Mouse (Mus musculus): ENCODE measurements around the gene Ruvbl2. TPM values are rescaled to one million over a fixed set of nuclear protein-coding genes. Genes with fewer than 3 reads are reported as not detected.

Gene Ruvbl2
- polyA plus RNA-seq, 1 experiment from 2014 or later = 127 TPM

GRCm38 (mm10) chr7:45443526-45444420 is 5.9 kb upstream of the Ruvbl2 start:
- no peaks in the 10 kb centered on the region for H3K27me3 ChIP-seq (replicated peaks)
- H3K9ac ChIP-seq = no peak overlapping the region
- H3K4me2 ChIP-seq (replicated peaks) = no peak overlapping the region
- H3K4me3 ChIP-seq = no peak overlapping the region
- no peaks in the 10 kb centered on the region for H3K9me3 ChIP-seq
- WGBS = 89% methylated on average over 22 of the region's 22 CpGs
- no peaks in the 10 kb centered on the region for H3K4me1 ChIP-seq
- no peak for ATAC-seq (ENCODE audit: low FRiP score, low read depth)
- peaks cover 63% of the 10 kb centered on the region for H3K36me3 ChIP-seq
- no peak overlapping the region for H3K27ac ChIP-seq

GRCm38 (mm10) chr7:45437046-45437445 is 850 bp downstream of the Ruvbl2 start:
- Histone ChIP-seq H3K4me1 (peaks cover 43% of the 10 kb centered on the region), H3K27ac (no peak overlapping the region), H3K36me3 (peaks cover 25% of the 10 kb centered on the region), H3K4me2 (replicated peaks) (peak overlapping the region; percentile 14; the same call in 1 of the 2 replicates), H3K9ac (no peak overlapping the region), H3K4me3 (no peak overlapping the region), H3K9me3 (no peaks in the 10 kb centered on the region), H3K27me3 (replicated peaks) (no peaks in the 10 kb centered on the region)
- whole genome bisulfite sequencing = 22% methylated on average over 6 of the region's 6 CpGs
- ATAC-seq (ENCODE audit: low FRiP score, low read depth) = no peak

DNA sequence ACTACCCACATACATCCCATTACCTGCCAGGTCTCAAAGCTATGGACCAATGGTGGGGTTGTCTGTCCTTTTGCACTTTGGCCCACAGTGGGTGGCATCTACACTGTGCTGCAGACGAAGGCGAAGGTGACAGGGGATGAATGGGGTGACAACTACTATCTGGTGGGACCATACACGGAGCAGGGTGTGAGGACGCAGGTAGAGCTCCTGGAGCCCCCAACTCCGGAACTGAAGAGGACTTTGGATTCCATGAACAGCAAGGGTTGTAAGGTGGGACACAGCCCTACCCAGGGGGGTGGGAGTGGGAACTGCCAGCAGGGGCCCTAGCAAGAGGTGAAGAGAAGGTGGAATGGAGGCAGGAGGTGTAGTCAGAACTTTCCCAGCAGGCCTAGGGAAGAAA is 1.5 kb downstream of the Ruvbl2 start:
- Histone ChIP-seq H3K4me2 (replicated peaks) (0 out of 2 replicates have a peak overlapping the region, but pooled peaks have one; percentile 7), H3K27me3 (replicated peaks) (no peaks in the 10 kb centered on the region), H3K4me1 (peaks cover 43% of the 10 kb centered on the region), H3K27ac (no peak overlapping the region), H3K9me3 (no peaks in the 10 kb centered on the region), H3K36me3 (peaks cover 27% of the 10 kb centered on the region), H3K9ac (peak overlapping the region; percentile 5; the same call in 1 of the 2 replicates), H3K4me3 (no peak overlapping the region)
- 94% methylated on average over 5 of the region's 5 CpGs for WGBS
- no peak for ATAC-seq (ENCODE audit: low FRiP score, low read depth)

DNA sequence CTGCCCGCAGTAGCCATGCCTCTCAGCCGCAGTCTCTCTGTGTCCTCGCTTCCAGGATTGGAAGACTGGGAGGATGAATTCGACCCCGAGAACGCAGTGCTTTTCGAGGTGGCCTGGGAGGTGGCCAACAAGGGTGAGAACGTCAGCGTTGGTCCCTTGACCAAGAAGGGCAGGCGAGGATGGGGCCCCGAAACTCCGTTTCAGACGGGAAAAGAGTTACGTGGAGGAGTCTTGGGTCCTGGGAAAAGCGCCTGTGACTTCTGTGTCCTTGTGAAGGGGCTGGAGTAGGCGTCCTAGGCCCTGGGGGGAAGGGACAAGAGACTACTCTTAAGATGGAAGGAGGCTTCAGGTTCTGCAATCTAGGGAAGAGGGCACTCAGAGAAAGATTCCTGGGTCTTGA is 2.9 kb downstream of the Ruvbl2 start:
- Histone ChIP-seq H3K9me3 (no peaks in the 10 kb centered on the region), H3K27ac (no peak overlapping the region), H3K4me3 (peak overlapping the region; percentile 85), H3K4me2 (replicated peaks) (peak overlapping the region; percentile 83), H3K4me1 (peaks cover 43% of the 10 kb centered on the region), H3K9ac (peak overlapping the region; percentile 53), H3K36me3 (peaks cover 27% of the 10 kb centered on the region), H3K27me3 (replicated peaks) (no peaks in the 10 kb centered on the region)
- WGBS = 3% methylated on average over 16 of the region's 16 CpGs
- ATAC-seq (ENCODE audit: low FRiP score, low read depth) = peak; percentile 7; the same call in 1 of the 2 replicates

DNA sequence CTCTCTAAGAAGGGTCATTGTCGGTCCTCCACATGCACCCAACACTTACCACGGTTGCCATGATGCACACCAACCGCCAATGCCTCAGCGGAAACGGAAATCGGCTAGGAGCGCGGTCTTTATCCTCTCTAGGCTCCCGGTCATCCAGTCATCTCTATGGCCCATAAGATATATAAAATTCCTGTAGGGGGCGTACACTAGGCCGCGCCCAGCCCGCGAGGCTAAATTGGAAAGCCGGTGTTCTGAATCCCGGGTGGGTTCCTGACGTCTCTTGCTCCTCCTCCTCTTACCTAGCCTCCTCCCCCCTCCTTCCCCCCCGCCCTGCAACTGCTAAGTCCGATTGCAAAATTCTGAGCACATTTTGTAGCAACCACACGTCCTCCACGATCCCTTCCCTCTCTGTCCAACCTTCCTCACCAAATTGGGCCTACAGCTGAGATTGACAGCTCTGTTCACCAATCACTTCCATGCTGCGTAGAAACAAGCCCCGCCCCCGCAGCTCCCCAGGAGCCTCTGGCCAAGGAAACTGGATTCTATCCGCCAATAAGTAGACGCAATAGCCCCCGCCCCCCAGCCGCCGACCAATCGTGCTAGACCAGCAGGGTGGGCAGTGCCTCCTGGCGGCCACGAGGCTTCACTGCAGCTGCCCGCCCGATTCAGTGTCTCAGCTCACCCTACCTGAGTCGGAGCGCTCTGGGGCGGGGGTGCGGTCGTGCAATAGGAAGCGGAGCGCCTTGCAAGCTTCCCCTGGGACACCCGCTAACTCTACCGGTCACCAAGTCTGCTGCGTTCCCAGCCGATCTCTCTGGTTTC is 3.5 kb downstream of the Ruvbl2 start, which contains the start of gene Gys1:
Gene Gys1 (plus strand): TSS at position 642 of the 813 bp plus-strand sequence.
- H3K4me1 ChIP-seq = peaks cover 43% of the 10 kb centered on the region
- peak within 1 kb of the TSS; percentile 85 for H3K4me3 ChIP-seq
- H3K9me3 ChIP-seq = no peaks in the 10 kb centered on the region
- H3K9ac ChIP-seq = peak within 1 kb of the TSS; percentile 76
- WGBS = under 1% methylated on average over 45 of the region's 45 CpGs
- peak within 1 kb of the TSS; percentile 60 for H3K27ac ChIP-seq
- H3K27me3 ChIP-seq (replicated peaks) = no peaks in the 10 kb centered on the region
- peak within 1 kb of the TSS; percentile 83 for H3K4me2 ChIP-seq (replicated peaks)
- peaks cover 27% of the 10 kb centered on the region for H3K36me3 ChIP-seq
- peak; percentile 97 for ATAC-seq (ENCODE audit: low FRiP score, low read depth)

DNA sequence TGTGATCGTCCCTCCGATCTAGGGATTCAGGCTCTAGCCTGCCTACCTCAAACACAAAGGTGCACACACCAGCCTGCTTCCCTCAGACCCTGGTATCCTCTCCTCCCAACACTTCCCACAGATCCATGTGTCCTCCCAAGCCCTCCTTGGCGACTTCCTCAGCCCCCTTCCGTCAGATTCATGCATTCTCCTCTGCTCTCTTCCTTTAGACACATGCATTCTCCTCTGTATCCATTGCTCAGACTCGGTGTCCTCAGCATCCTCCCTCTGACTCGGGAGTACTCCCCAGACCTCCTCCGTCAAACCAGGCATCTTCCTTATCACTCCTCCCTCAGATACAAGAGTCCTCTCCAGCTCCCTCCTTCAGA is 4.1 kb downstream of the Ruvbl2 start:
- Histone ChIP-seq H3K36me3 (peaks cover 33% of the 10 kb centered on the region), H3K4me1 (peaks cover 43% of the 10 kb centered on the region), H3K9me3 (no peaks in the 10 kb centered on the region), H3K4me2 (replicated peaks) (peak overlapping the region; percentile 83), H3K27me3 (replicated peaks) (no peaks in the 10 kb centered on the region), H3K4me3 (peak overlapping the region; percentile 85), H3K9ac (peak overlapping the region; percentile 76), H3K27ac (peak overlapping the region; percentile 60; the same call in 1 of the 2 replicates)
- 2% methylated on average over 7 of the region's 7 CpGs for WGBS
- no peak for ATAC-seq (ENCODE audit: low FRiP score, low read depth)

- H3K4me1 ChIP-seq = no peaks in the 10 kb centered on the region
- H3K9ac ChIP-seq = no peak overlapping the region
- no peak for ATAC-seq (ENCODE audit: low FRiP score, low read depth)
- peaks cover under 1% of the 10 kb centered on the region; the same call in 1 of the 2 replicates for H3K27me3 ChIP-seq (replicated peaks)
- H3K9me3 ChIP-seq = no peaks in the 10 kb centered on the region
- WGBS = 94% methylated on average over 8 of the region's 8 CpGs
- no peak overlapping the region for H3K4me3 ChIP-seq
- H3K4me2 ChIP-seq (replicated peaks) = no peak overlapping the region
- no peak overlapping the region for H3K27ac ChIP-seq
- H3K36me3 ChIP-seq = peaks cover 90% of the 10 kb centered on the region
Observed at GRCm38 (mm10) chr7:45426556-45426955, 11.3 kb downstream of the Ruvbl2 start.

- H3K4me3 ChIP-seq = no peak overlapping the region
- H3K4me2 ChIP-seq (replicated peaks) = no peak overlapping the region
- no peaks in the 10 kb centered on the region for H3K9me3 ChIP-seq
- peaks cover 52% of the 10 kb centered on the region for H3K27me3 ChIP-seq (replicated peaks)
- peaks cover 52% of the 10 kb centered on the region for H3K36me3 ChIP-seq
- H3K9ac ChIP-seq = no peak overlapping the region
- no peak overlapping the region for H3K27ac ChIP-seq
- ATAC-seq (ENCODE audit: low FRiP score, low read depth) = no peak
- 89% methylated on average over 14 of the region's 14 CpGs for WGBS
- no peaks in the 10 kb centered on the region for H3K4me1 ChIP-seq
Observed at GRCm38 (mm10) chr7:45421194-45421593, 16.7 kb downstream of the Ruvbl2 start.

- H3K27ac ChIP-seq = no peak within 1 kb of the TSS
- no peak within 1 kb of the TSS for H3K4me2 ChIP-seq (replicated peaks)
- H3K36me3 ChIP-seq = peaks cover 50% of the 10 kb centered on the region
- no peak for ATAC-seq (ENCODE audit: low FRiP score, low read depth)
- H3K9me3 ChIP-seq = no peaks in the 10 kb centered on the region
- no peak within 1 kb of the TSS for H3K4me3 ChIP-seq
- H3K4me1 ChIP-seq = 0 out of 2 replicates have a peak, but pooled peaks cover under 1% of the 10 kb centered on the region
- no peak within 1 kb of the TSS for H3K9ac ChIP-seq
- 60% methylated on average over 6 of the region's 6 CpGs for WGBS
- H3K27me3 ChIP-seq (replicated peaks) = peaks cover 58% of the 10 kb centered on the region
Observed at GRCm38 (mm10) chr7:45420615-45420919, 17.3 kb downstream of the Ruvbl2 start, which contains the start of gene Lhb. Gene Lhb, plus strand, starts transcription at chr7:45420820.

GRCm38 (mm10) chr7:45419859-45420614 is 17.9 kb downstream of the Ruvbl2 start:
- H3K27ac ChIP-seq = no peak overlapping the region
- H3K4me1 ChIP-seq = 0 out of 2 replicates have a peak, but pooled peaks cover 3% of the 10 kb centered on the region
- H3K36me3 ChIP-seq = peaks cover 47% of the 10 kb centered on the region
- peaks cover 63% of the 10 kb centered on the region for H3K27me3 ChIP-seq (replicated peaks)
- H3K4me3 ChIP-seq = no peak overlapping the region
- no peak for ATAC-seq (ENCODE audit: low FRiP score, low read depth)
- H3K9me3 ChIP-seq = no peaks in the 10 kb centered on the region
- WGBS = 11% methylated on average over 27 of the region's 27 CpGs
- no peak overlapping the region for H3K4me2 ChIP-seq (replicated peaks)
- no peak overlapping the region for H3K9ac ChIP-seq

DNA sequence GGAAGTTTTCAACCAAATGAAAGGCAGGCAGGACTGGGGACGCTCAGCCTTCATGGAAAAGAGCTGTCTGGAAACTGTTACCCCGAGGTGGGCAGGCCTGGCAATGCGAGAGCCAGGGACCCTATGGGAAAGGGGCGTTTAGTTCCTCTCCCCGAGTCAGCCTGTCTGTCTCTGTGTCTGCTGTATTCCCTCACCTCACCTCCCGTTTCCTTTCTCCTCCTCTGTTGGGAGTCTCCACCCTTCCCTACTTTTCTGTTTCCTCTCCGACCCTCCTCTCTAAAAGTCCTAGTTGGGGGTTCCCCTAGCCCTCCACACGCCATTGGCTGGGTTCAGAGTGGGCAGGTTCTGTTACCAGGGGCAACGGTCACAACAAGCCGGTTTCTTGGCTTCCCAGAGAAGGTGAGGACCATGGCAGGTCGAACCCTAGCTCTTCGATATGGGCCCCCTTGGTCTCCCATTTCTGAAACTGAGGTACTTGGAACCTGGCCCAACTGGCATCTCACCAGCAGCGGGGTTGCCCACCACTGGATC is 19.9 kb downstream of the Ruvbl2 start:
- no peak for ATAC-seq (ENCODE audit: low FRiP score, low read depth)
- Histone ChIP-seq H3K4me1 (peaks cover 15% of the 10 kb centered on the region), H3K9ac (no peak overlapping the region), H3K4me2 (replicated peaks) (no peak overlapping the region), H3K27ac (no peak overlapping the region), H3K27me3 (replicated peaks) (peaks cover 84% of the 10 kb centered on the region), H3K36me3 (peaks cover 27% of the 10 kb centered on the region), H3K4me3 (no peak overlapping the region), H3K9me3 (no peaks in the 10 kb centered on the region)
- 10% methylated on average over 13 of the region's 13 CpGs for WGBS
